Mouse (Mus musculus) heart, adult 2 months (tissue): ENCODE measurements around the gene Selenom.

Experiments
- CTCF ChIP-seq: fragments of 200-600 bp; IDR thresholded peaks from 2 replicates; pipeline ENCODE4 v1.8.1; 2022; ENCODE audit warnings: antibody characterized with exemption, mild to moderate bottlenecking, moderate library complexity
- EP300 ChIP-seq: fragments of 200-500 bp; IDR thresholded peaks from 2 replicates; pipeline ENCODE4 v1.6.1; 2011; ENCODE audit warnings: low read depth, low read length, control low read depth; ENCODE audit not compliant: insufficient read depth

DNA sequence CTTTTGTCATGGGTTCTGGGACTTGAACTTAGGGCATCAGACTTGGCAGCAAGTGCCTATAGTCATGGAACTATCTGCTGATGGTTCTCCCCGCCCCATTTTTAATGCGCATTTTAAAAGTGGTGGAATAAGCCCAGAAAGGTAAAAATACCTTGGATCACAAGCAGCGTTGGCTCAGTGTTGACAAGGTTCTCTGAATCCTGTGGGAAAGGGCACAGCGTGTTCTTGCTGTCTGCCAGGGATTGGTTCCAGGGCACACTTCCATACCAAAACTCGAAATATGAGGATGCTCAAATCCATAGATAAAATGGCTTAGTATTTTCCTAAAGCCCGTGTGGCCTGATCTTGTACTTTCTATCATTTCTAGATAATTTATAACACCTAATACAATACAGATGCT is 1.2 kb upstream of the Selenom start:
- TF ChIP-seq CTCF (no peak), EP300 (no peak)
